Mouse (Mus musculus): ENCODE data around the gene Cadm2. TPM values are rescaled to one million over a fixed set of nuclear protein-coding genes. Genes with fewer than 3 reads are reported as not detected.

The Cadm2 gene
- total RNA-seq, 2 experiments from 2014 or later: 1.2 to 2.1 TPM

GRCm38 (mm10) chr16:67509079-67509478 is 111.6 kb downstream of the Cadm2 start:
- no peak for DNase-seq

GRCm38 (mm10) chr16:67482542-67482941 is 138.2 kb downstream of the Cadm2 start:
- no peak for DNase-seq

GRCm38 (mm10) chr16:67467041-67467440 is 153.7 kb downstream of the Cadm2 start:
- no peak for DNase-seq

GRCm38 (mm10) chr16:67436301-67436700 is 184.4 kb downstream of the Cadm2 start:
- no peak for DNase-seq

GRCm38 (mm10) chr16:67425371-67425770 is 195.3 kb downstream of the Cadm2 start:
- DNase-seq: no peak

- no peak for DNase-seq
Measured at GRCm38 (mm10) chr16:67410926-67411325, 209.8 kb downstream of the Cadm2 start.

- DNase-seq: no peak
Measured at GRCm38 (mm10) chr16:67410482-67410881, 210.2 kb downstream of the Cadm2 start.

GRCm38 (mm10) chr16:67367745-67368144 is 253.0 kb downstream of the Cadm2 start:
- DNase-seq: no peak

GRCm38 (mm10) chr16:67348011-67348410 is 272.7 kb downstream of the Cadm2 start:
- DNase-seq: no peak

- DNase-seq: no peak
Measured at GRCm38 (mm10) chr16:67347561-67347960, 273.1 kb downstream of the Cadm2 start.

GRCm38 (mm10) chr16:67346621-67347290 is 274.0 kb downstream of the Cadm2 start:
- DNase-seq: no peak

GRCm38 (mm10) chr16:67344194-67344593 is 276.5 kb downstream of the Cadm2 start:
- no peak for DNase-seq

- no peak for DNase-seq
Measured at GRCm38 (mm10) chr16:67311033-67311432, 309.7 kb downstream of the Cadm2 start.

GRCm38 (mm10) chr16:67284664-67285063 is 336.0 kb downstream of the Cadm2 start:
- no peak for DNase-seq

- DNase-seq: no peak
Measured at GRCm38 (mm10) chr16:67243598-67243997, 377.1 kb downstream of the Cadm2 start.

- DNase-seq: no peak
Measured at GRCm38 (mm10) chr16:67234862-67235261, 385.8 kb downstream of the Cadm2 start.

GRCm38 (mm10) chr16:67226696-67227095 is 394.0 kb downstream of the Cadm2 start:
- DNase-seq: no peak

GRCm38 (mm10) chr16:67203329-67203728 is 417.4 kb downstream of the Cadm2 start:
- DNase-seq: no peak

- no peak for DNase-seq
Measured at GRCm38 (mm10) chr16:67192852-67193415, 427.8 kb downstream of the Cadm2 start.

GRCm38 (mm10) chr16:67192395-67192794 is 428.3 kb downstream of the Cadm2 start:
- no peak for DNase-seq

- DNase-seq: no peak
Measured at GRCm38 (mm10) chr16:67186322-67186721, 434.4 kb downstream of the Cadm2 start.

- no peak for DNase-seq
Measured at GRCm38 (mm10) chr16:67182958-67183357, 437.8 kb downstream of the Cadm2 start.

GRCm38 (mm10) chr16:67175386-67175785 is 445.3 kb downstream of the Cadm2 start:
- no peak for DNase-seq

GRCm38 (mm10) chr16:67162211-67162790 is 458.4 kb downstream of the Cadm2 start:
- DNase-seq: no peak
